Mouse (Mus musculus) monocyte, adult 59 days (primary cell): ENCODE data around the gene Syt9. TPM values are rescaled to one million over a fixed set of nuclear protein-coding genes. Genes with fewer than 3 reads are reported as not detected.

Source experiments
- total RNA-seq, 2 experiments: library from RNA; stranded (reverse); gene quantifications; one replicate each; pipeline ENCODE4 v1.2.4; 2023

Syt9 gene
- total RNA-seq = not detected

DNA sequence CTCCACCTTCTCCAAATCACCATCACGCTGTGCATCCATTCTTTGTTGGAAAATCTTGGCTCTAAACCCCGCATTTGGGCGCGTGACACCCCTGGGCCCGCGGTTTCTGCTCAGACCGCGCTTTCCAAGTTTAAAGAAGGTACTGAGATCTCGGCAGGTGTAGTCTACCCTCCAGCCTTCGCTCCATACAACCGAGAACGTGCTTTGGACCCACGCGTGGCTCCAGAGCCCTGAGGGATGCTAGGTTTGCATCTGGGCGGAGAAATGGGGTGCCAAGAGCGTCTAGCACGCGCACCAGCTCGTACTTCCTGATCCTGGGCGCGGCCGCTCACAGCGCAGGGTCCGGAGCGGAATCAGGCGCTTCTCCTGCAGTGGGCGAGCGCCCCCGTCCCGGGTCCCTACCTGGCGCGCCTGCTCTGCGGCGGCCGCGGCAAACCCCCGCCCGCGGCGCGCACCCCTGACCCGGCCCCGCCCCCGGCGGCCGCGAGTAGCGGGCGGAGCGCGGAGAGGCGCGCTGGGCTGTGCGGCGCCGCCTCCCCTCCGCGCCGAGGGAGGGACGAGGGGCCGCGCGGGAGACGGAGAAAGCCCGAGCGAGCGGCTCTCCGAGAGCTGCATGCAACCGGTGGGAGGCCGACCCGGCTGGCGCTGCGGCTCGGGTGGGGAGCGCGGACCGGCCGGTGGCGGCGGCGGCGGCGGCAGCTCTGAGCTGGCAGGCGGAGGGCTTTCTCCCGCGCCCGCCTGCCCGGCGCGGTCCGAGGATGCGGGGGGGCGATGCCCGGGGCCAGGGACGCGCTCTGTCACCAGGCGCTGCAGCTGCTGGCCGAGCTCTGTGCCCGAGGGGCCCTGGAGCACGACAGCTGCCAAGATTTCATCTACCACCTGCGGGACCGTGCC, at the start of gene Syt9:
Gene Syt9 (plus strand): TSS at position 497 of the 894 bp plus-strand sequence.

DNA sequence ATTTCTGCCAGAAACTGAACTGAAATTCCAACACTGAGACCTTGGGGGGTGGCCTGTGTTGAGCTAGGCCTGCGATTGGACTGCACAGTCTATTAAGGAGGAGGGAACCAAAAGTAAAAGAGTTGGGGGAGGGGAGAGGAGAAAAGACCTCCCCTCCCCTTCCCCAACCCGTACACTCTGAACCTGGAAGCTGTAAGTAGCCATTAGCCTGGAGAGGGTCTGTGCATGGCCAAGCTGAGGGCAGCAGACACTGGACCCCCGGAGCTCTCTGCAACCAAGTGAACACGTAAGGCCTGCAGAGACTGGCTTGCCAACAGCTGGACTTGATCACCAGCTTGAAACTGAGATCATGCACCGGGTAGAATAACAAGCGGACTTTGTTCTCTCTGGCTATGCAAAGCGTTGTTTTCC, 196.7 kb downstream of the Syt9 start, which contains the start of gene Olfml1:
Gene Olfml1 (plus strand): TSS at position 186 of the 411 bp plus-strand sequence.

DNA sequence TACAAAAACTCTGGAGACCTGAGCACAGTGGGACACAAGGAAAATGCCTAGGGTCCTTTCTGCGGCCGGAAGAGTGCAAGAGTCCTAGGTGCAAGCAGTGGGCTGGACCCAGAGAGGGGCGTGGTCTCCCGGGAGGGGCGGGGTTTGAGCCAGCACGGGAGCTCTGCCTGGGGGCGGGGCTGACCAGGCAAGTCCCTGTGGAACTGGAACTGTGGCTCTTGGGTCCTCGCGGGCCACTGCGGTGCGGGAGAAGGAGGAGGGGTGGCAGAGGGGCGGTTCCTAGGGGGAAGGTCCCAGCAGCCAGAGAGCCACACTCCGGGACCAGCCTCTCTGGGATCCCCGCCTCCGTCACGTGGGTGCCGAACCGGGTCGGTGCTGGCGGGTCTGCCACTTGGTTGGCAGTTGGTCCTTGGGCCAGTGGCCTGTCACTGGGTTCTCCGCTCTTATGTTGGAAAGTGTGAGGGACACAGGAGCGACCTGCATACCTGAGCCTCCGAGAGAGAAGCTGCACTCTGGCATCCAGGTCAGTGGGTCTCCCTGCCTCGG, 224.4 kb downstream of the Syt9 start, which contains the start of gene Ppfibp2:
Gene Ppfibp2 (plus strand): TSS at position 351 of the 546 bp plus-strand sequence.

Other genes with a start within 250 kb of the Syt9 start
- gene Olfr715, start 239.6 kb upstream of the Syt9 start, total RNA-seq = not detected
- gene Olfr716, start 232.4 kb upstream of the Syt9 start, total RNA-seq = not detected
- not detected for gene Nlrp14, start 203.7 kb upstream of the Syt9 start, total RNA-seq
- not detected for gene Rbmxl2, start 161.3 kb upstream of the Syt9 start, total RNA-seq
- not detected for gene Olfml1, start 196.7 kb downstream of the Syt9 start, total RNA-seq
- 10 to 100 TPM; 35.0 to 38.0 TPM for gene Ppfibp2, start 224.5 kb downstream of the Syt9 start, total RNA-seq